Mouse (Mus musculus) stomach, embryonic 16.5 days (tissue): ENCODE measurements around the gene Camk2d. TPM values are rescaled to one million over a fixed set of nuclear protein-coding genes. Genes with fewer than 3 reads are reported as not detected.

Experiments used
- ATAC-seq: fragments of 200-750 bp; cut with Nextera tagmentation; 2 replicates; pipeline ENCODE4 v1.8.0; 2017; ENCODE audit warnings: moderate number of reproducible peaks, moderate TSS enrichment; ENCODE audit not compliant: insufficient read depth, low FRiP score
- H3K27ac ChIP-seq: fragments of 300-500 bp; sonication (generic); 2 replicates; pipeline ENCODE4 v1.5.1; 2014; ENCODE audit warnings: low read length
- H3K27me3 ChIP-seq: fragments of 300-500 bp; sonication (generic); 2 replicates; pipeline ENCODE4 v1.6.1; 2014; ENCODE audit warnings: low read length, control low read depth, mixed read lengths; ENCODE audit not compliant: control insufficient read depth, insufficient read depth
- H3K36me3 ChIP-seq: fragments of 300-500 bp; sonication (generic); 2 replicates; pipeline ENCODE4 v1.6.1; 2014; ENCODE audit warnings: low read length; ENCODE audit not compliant: control insufficient read depth, insufficient read depth
- H3K4me1 ChIP-seq: fragments of 300-500 bp; sonication (generic); 2 replicates; pipeline ENCODE4 v1.6.1; 2014; ENCODE audit warnings: low read length, control low read depth, mixed read lengths; ENCODE audit not compliant: control insufficient read depth, insufficient read depth
- H3K4me2 ChIP-seq: fragments of 300-500 bp; sonication (generic); 2 replicates; pipeline ENCODE4 v1.6.1; 2014; ENCODE audit warnings: low read depth, low read length, mixed read lengths
- H3K4me3 ChIP-seq: fragments of 300-500 bp; sonication (generic); replicated peaks from 2 replicates; pipeline ENCODE4 v1.5.1; 2014; ENCODE audit warnings: mild to moderate bottlenecking, low read length
- H3K9ac ChIP-seq: fragments of 300-500 bp; sonication (generic); 2 replicates; pipeline ENCODE4 v1.6.1; 2014; ENCODE audit warnings: low read length
- H3K9me3 ChIP-seq: fragments of 300-500 bp; sonication (generic); replicated peaks from 2 replicates; pipeline ENCODE4 v1.6.1; 2016; ENCODE audit warnings: low read length, control low read depth; ENCODE audit not compliant: control insufficient read depth
- WGBS: fragments of 180-500 bp; shearing (Covaris S2); extraction: QIAGEN DNeasy Blood & Tissue Kit; methylation state at CpG from one replicate; pipeline ENCODE4 v1.1.7; 2014; 5-methylcytosine and 5-hydroxymethylcytosine counted together
- polyA plus RNA-seq: library from polyadenylated mRNA; unstranded; fragments of >200 nt; fragmentation: Nextera tagmentation; extraction: Ambion mirVana; gene quantifications from 2 replicates; pipeline ENCODE4 v1.2.1, GENCODE M21; 2015

Gene Camk2d
- polyA plus RNA-seq, 1 experiment from 2014 or later: 36.8 TPM

DNA sequence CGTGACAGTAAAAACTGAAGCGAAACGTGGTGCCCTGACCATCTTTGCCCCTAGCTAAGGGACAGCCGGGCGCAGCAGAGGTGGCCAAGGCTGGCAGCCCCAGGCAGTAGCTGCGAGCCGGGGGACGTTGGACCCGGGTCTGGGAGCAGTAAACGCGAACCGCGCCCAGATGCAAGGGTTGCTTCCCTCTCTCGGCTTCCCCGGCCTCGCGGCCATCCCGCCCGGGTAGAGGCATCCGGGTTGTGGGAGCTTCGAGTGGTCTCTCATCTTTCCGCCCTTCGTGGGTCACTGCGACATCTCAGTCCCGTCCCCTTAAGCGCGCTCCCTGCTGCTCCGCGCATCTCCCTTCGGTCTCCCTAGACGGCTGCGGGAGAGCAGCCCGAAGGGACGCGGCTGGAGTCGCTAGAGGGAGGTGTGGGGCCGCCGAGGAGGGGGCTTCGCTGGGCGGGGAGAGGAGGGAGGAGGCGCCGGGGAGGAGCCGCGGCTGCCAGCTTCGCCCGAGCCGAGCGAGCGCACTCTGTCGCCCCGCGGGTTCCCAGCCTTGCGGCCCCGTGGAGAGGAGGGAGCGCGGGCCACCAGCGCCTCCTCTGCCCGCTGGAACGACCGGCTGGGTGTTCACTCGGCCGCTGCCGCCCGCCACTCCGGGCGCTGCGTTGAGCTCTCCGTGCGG, 524 bp downstream of the Camk2d start:
- H3K27ac ChIP-seq: peak overlapping the region; percentile 100
- peak overlapping the region; percentile 63 for H3K4me3 ChIP-seq
- no peaks in the 10 kb centered on the region for H3K9me3 ChIP-seq
- peak; percentile 93 for ATAC-seq
- H3K4me2 ChIP-seq: peak overlapping the region; percentile 64
- H3K4me1 ChIP-seq: no peaks in the 10 kb centered on the region
- 0% methylated on average over 68 of the region's 69 CpGs for WGBS
- H3K27me3 ChIP-seq: no peaks in the 10 kb centered on the region
- no peaks in the 10 kb centered on the region for H3K36me3 ChIP-seq
- H3K9ac ChIP-seq: peak overlapping the region; percentile 93

DNA sequence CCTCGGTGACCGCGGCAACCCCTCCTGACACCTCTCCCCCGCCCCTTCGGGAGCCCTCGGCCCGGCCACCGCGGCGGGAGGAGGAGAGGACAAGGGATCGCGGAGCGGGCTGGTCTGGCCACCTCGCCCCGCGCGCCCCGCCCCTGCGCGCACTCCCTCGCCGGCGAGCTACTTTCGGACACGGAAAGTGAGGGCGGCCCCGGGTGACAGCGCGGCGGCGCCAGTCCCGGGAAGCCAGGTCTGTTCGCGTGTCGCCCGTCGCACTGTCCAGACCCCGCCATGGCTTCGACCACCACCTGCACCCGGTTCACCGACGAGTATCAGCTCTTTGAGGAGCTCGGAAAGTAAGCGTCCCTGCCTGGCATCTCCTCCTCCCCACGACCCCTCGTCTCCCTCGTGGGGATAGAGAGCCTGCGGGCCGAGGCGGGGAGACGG, 1.1 kb downstream of the Camk2d start:
- no peaks in the 10 kb centered on the region for H3K27me3 ChIP-seq
- under 1% methylated on average over 48 of the region's 51 CpGs for WGBS
- H3K36me3 ChIP-seq: no peaks in the 10 kb centered on the region
- H3K9me3 ChIP-seq: no peaks in the 10 kb centered on the region
- peak; percentile 69 for ATAC-seq
- H3K27ac ChIP-seq: peak overlapping the region; percentile 100
- no peaks in the 10 kb centered on the region for H3K4me1 ChIP-seq
- H3K4me3 ChIP-seq: peak overlapping the region; percentile 63
- peak overlapping the region; percentile 93 for H3K9ac ChIP-seq
- H3K4me2 ChIP-seq: peak overlapping the region; percentile 64

DNA sequence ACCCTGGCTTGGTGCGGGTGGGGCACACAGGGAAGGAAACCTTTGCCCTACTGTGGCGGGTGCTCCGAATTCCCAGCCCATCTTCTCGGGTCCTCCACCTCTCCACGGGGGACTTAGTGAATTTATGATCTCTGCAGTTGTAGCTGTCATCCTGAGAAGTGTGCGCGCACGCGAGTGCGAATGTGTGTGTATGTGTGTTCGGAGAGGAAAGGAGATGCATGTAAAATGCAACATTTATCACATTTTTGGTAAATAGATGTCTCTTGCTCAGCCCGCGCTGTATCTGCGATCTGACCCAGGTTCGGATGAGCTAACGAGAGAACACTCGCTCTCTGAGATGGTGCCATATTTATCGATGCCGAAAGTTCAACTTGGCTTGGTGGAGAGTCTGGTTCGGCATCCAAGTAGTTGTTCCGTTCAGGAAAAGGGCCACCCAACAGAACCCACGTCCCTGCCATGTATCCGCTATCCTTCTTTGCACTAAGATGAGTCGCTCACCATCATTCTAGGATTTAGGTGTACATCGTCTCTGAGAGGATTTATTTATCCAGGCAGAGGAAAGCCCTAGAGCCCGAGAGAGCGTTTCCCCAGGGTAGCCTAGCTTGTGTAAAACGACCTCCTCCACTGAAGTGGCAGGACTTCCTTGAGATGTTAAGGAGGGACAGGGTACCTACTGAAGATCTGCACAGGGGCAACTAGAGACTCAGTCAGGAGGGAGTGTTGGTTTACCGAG, 1.7 kb downstream of the Camk2d start:
- Histone ChIP-seq H3K36me3 (no peaks in the 10 kb centered on the region), H3K4me2 (peak overlapping the region; percentile 64), H3K27ac (peak overlapping the region; percentile 100), H3K4me1 (no peaks in the 10 kb centered on the region), H3K27me3 (no peaks in the 10 kb centered on the region), H3K9me3 (no peaks in the 10 kb centered on the region), H3K4me3 (peak overlapping the region; percentile 63), H3K9ac (peak overlapping the region; percentile 93)
- under 1% methylated on average over 29 of the region's 29 CpGs for WGBS
- 0 out of 2 replicates have a peak, but pooled peaks have one; percentile 0 for ATAC-seq

DNA sequence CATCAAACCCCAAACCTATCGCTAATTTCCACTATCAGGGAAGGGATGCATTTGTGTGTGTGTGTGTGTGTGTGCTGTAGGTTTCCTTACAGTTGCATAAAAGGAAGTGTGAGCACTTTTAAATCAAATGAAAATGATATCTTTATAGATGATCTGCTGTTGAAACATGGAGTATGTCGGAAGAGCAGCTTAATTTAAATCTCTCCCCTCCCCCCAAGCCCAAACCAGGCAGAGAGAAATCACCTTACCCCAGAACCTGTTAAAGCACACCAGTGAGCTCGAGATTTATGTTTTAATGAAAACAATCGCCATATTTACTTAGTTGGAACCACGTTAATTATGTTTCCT, 2.2 kb downstream of the Camk2d start:
- Histone ChIP-seq H3K4me1 (no peaks in the 10 kb centered on the region), H3K4me2 (peak overlapping the region; percentile 64), H3K9me3 (no peaks in the 10 kb centered on the region), H3K9ac (peak overlapping the region; percentile 93), H3K4me3 (peak overlapping the region; percentile 63), H3K27ac (0 out of 2 replicates have a peak overlapping the region, but pooled peaks have one; percentile 4), H3K36me3 (no peaks in the 10 kb centered on the region), H3K27me3 (no peaks in the 10 kb centered on the region)
- WGBS: 8% methylated on average over 5 of the region's 5 CpGs
- no peak for ATAC-seq

DNA sequence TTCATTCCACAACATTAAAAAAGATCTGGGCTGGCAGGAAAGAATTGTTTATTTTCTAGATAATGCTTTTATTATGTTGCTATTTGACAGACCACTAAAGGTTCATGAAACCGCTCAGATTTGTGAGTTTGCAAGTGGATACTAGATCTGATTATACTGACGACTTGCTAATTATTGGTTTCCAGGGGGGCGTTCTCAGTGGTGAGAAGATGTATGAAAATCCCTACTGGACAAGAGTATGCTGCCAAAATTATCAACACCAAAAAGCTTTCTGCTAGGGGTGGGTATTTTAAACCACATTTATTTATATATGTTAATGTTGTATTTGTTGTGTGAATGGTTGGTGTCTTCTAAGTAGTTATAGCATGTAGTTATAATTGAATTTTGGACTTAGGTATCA, 2.8 kb downstream of the Camk2d start:
- Histone ChIP-seq H3K4me3 (peak overlapping the region; percentile 14), H3K36me3 (no peaks in the 10 kb centered on the region), H3K27me3 (no peaks in the 10 kb centered on the region), H3K9me3 (no peaks in the 10 kb centered on the region), H3K27ac (no peak overlapping the region), H3K4me1 (no peaks in the 10 kb centered on the region), H3K9ac (no peak overlapping the region), H3K4me2 (peak overlapping the region; percentile 64)
- WGBS: 56% methylated on average over 3 of the region's 3 CpGs
- no peak for ATAC-seq

DNA sequence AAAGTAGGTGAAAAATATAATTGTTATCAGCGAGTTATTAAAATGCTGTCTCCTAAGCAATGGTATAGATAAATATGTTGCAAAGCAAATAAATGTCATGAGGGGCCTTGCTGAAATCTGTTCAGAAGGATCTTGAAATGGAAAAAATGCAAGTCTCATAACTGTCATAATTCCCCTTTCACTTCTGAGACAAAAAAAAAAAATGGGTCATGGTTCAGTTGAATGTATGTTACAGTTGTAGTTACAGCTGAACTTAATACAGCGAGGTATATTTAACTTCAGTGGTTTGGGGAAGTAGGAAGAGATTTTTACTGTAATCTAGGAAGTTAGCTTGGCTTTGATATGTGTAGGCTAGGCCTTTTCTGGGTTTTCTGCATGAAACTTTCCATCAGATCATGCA, 3.2 kb downstream of the Camk2d start:
- WGBS: 84% methylated on average over 2 of the region's 2 CpGs
- H3K9me3 ChIP-seq: no peaks in the 10 kb centered on the region

DNA sequence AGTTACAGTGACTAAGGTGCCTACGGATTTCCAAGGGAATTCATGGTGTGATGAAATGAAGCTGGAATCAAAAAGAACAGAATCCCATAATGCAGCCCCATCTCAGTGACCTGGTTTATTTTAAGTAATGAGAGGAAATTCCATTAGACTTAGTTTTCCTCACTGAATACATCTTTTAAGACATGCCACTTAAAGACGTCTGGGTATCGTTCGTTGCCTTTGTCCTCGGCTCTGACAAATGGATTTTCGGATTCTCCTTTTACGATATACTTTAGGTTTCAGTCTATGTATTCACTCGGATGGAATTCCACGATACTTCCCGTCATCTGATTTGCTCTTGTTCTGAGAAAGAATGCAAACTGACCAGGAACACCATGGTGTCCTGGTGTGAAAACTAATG, 3.8 kb downstream of the Camk2d start:
- ATAC-seq: no peak
- 63% methylated on average over 10 of the region's 10 CpGs for WGBS
- no peaks in the 10 kb centered on the region for H3K27me3 ChIP-seq

More for the DNA sequence above, 3.2 kb downstream of the Camk2d start:
- no peaks in the 10 kb centered on the region for H3K36me3 ChIP-seq
- H3K27ac ChIP-seq: no peak overlapping the region
- no peak overlapping the region for H3K4me2 ChIP-seq
- no peak overlapping the region for H3K9ac ChIP-seq
- H3K27me3 ChIP-seq: no peaks in the 10 kb centered on the region
- ATAC-seq: no peak
- no peak overlapping the region for H3K4me3 ChIP-seq
- no peaks in the 10 kb centered on the region for H3K4me1 ChIP-seq

DNA sequence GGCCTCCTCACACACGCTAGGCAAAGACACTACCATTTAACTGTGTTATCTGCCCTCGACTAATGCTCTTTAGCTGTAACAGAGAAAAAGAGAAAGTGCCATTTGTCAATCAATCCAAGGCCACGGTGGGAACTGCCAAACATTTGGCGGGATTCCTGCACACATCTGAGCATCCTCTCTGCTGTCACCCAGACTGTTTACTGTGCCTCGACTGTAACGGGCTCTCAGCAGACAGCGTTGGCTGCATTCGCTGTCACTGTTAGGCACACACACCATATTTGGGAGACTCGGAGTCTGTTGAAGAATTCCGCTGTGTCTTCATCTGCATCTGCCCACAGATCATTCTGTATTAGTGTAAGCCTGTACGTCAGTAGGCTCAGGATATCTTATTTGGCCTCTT, 6.7 kb downstream of the Camk2d start:
- Histone ChIP-seq H3K27me3 (no peaks in the 10 kb centered on the region), H3K9me3 (no peaks in the 10 kb centered on the region), H3K4me1 (no peaks in the 10 kb centered on the region), H3K4me3 (no peak overlapping the region), H3K27ac (no peak overlapping the region), H3K36me3 (no peaks in the 10 kb centered on the region), H3K4me2 (no peak overlapping the region), H3K9ac (no peak overlapping the region)
- no peak for ATAC-seq
- WGBS: 67% methylated on average over 11 of the region's 11 CpGs

More for the DNA sequence above, 3.8 kb downstream of the Camk2d start:
- H3K4me2 ChIP-seq: no peak overlapping the region
- no peaks in the 10 kb centered on the region for H3K36me3 ChIP-seq
- no peak overlapping the region for H3K27ac ChIP-seq
- no peak overlapping the region for H3K4me3 ChIP-seq
- H3K4me1 ChIP-seq: no peaks in the 10 kb centered on the region
- no peaks in the 10 kb centered on the region for H3K9me3 ChIP-seq
- H3K9ac ChIP-seq: no peak overlapping the region

DNA sequence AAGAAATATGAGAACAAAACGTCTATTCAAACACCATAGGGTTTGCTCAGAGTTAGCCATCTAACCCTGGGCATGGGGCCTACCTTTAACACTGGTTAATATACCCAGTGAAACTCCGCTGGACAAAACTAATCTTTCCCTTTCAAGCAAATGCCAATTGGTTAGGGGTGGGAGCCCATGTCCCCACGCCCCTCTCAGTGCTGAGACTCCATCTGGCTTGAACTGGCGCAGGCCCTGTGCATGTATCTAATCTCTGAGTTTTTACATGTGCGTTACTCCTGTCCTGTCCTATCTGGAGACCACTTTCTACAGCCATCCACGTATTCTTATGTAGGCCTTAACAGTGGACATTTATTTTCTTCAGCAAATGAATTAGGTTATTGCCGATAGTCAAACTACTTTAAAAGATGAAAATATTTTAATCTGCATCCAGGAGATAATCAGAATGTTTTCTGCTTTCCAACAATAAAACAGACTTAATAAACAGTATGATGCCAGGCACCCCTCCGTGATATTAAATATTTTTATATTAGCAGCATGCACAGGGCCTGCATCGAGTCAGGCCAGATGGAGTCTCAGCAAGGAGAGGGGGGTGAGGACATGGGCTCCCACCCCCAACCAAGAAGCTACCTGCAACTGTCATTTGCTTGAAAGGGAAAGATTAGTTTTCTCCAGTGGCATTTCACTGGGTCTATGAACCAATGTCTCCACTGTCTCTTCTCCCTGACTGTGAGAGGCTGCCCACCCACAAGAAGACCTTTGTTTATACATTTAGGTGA, 8.7 kb downstream of the Camk2d start:
- Histone ChIP-seq H3K9me3 (no peaks in the 10 kb centered on the region), H3K9ac (no peak overlapping the region), H3K4me2 (no peak overlapping the region), H3K4me3 (no peak overlapping the region), H3K36me3 (no peaks in the 10 kb centered on the region), H3K27me3 (no peaks in the 10 kb centered on the region), H3K27ac (no peak overlapping the region), H3K4me1 (peaks cover 5% of the 10 kb centered on the region; the same call in 1 of the 2 replicates)
- WGBS: 81% methylated on average over 9 of the region's 9 CpGs
- no peak for ATAC-seq
